Mouse (Mus musculus) frontal cortex, postnatal 36 days (tissue): ENCODE results near the gene Ap2a1.

Experiments
- DNase-seq, 2 experiments: peaks; one replicate each; pipeline ENCODE4 v3.0.0; 2022; ENCODE audit warnings: low spot score in 2 of 2

Gene Ap2a1

GRCm38 (mm10) chr7:44929204-44930151, at the start of gene Ap2a1:
Gene Ap2a1, minus strand, starts transcription at chr7:44929496.
- DNase-seq = peak; percentile 99 to 100

DNA sequence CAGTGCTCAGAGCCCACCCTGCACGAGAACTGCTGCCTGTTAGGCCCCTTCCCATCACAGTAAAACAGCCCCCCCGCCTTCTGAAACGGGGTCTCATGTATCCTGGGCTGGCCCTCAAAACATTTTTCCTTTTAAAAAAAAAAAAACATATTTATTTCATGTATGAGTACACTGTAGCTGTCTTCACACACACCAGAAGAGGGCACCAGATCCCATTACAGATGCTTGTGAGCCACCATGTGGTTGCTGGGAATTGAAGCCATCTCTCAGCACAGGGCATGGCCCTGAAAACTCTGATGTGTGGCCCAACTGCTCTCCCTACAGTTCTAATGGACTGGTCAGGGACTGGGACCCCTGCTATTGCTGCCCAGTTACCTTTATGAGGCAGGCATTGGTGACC, 49.0 kb upstream of the Ap2a1 start:
- no peak for DNase-seq

GRCm38 (mm10) chr7:44975117-44975419, 45.8 kb upstream of the Ap2a1 start:
- DNase-seq = no peak

GRCm38 (mm10) chr7:44974383-44975116, 45.3 kb upstream of the Ap2a1 start, which contains the start of gene Cpt1c:
Gene Cpt1c, minus strand, starts transcription at chr7:44974851.
- DNase-seq = peak; percentile 86 to 90

DNA sequence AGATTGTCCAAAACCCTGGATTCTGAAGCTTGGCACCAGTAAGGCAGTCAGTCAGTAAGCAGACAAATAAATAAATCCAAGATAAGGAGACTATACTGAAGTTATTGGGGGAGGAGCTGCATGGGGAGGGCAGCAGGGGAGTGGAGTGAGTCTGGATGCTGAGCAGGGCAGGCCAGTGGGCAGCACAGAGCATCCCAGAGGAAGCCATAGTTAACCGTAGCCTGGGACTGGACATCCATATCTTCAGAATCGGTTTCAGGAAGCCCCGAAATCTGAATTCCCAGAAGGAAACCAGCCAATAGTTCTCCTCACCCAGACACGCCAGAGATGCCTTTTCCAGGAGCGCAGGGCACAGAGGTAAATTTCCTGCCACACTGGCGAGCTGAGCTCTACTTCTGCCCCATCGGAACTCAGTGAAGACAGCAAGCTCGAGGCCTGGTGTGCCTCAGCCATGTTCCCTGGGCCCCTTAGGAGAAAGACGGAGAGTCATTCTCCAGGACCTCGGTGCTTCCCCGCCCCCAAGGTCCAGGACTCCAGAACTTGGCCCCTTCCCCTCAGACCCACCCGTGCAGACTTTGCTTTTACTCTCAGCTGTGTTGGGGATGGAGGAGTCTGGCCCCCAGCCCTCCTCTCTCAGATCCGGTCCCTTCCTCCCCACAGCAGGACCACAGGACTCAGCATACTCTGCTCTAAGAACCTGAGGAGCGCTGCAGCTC, 44.3 kb upstream of the Ap2a1 start:
- DNase-seq = no peak

- DNase-seq = no peak
These were observed 41.8 kb upstream of the Ap2a1 start for GRCm38 (mm10) chr7:44971142-44971541.

GRCm38 (mm10) chr7:44970231-44970691, 41.0 kb upstream of the Ap2a1 start:
- peak; percentile 80 to 82 for DNase-seq

GRCm38 (mm10) chr7:44966638-44967037, 37.3 kb upstream of the Ap2a1 start:
- no peak for DNase-seq

- no peak for DNase-seq
These were observed 36.7 kb upstream of the Ap2a1 start for GRCm38 (mm10) chr7:44965975-44966374.

DNA sequence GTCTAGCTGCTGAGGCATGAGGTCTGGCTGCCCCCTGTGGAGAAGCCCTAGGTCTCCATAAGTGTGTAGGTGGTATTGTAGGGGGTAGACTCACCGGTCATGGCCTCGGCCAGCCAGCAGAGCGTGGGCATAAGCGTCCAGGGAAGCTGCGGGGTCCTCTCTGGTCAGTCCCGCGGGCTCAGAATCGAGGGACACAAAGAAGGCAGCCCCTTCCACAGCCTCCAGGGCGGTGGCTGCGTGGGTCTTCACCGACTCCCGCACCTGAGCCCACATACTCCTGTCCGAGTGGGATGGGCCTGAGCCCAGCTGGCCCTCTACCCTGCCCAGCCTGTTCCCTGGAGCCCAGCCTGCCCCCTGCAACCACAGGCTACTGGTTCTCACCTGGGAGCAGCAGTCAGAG, 35.7 kb upstream of the Ap2a1 start:
- DNase-seq = no peak

DNA sequence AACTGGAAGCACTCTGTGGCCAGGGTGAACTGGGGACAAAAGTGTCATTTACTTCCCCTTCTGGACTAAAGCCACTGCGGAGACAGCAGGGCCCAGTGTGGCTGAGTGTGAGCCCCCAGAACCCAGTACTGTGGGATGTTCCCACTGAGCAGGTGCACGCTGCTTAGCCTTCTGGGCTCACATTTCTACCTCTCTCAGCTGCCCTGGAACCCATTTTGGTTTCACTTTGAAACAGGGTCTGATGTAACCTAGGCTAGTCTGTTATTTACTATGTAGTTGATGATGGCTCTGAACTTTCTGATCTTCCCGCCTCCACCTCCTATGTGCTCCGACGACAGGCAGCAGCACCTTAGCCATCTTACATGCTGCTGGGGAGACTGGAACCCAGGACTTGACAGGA, 33.5 kb upstream of the Ap2a1 start:
- DNase-seq = no peak

GRCm38 (mm10) chr7:44962337-44962736, 33.0 kb upstream of the Ap2a1 start:
- no peak for DNase-seq

DNA sequence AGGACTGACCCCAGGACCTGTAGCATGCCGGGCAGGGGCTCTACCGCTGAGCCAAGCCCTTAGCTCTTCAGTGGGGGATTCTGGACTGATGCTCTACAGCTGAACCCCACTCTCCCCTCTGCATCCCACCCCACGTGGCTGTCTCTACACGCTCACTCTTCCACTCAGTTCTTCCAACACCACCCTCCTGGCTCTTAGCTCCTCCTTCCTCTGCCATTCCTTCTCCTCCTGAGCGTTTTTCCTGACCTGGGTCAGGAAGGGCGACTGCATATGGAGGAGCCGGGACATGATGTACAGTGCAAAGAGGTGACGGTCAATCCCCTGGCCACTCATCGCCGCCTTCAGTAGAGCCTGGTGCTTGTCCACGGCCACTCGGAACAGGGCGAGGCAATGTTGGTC, 31.2 kb upstream of the Ap2a1 start:
- DNase-seq = no peak

DNA sequence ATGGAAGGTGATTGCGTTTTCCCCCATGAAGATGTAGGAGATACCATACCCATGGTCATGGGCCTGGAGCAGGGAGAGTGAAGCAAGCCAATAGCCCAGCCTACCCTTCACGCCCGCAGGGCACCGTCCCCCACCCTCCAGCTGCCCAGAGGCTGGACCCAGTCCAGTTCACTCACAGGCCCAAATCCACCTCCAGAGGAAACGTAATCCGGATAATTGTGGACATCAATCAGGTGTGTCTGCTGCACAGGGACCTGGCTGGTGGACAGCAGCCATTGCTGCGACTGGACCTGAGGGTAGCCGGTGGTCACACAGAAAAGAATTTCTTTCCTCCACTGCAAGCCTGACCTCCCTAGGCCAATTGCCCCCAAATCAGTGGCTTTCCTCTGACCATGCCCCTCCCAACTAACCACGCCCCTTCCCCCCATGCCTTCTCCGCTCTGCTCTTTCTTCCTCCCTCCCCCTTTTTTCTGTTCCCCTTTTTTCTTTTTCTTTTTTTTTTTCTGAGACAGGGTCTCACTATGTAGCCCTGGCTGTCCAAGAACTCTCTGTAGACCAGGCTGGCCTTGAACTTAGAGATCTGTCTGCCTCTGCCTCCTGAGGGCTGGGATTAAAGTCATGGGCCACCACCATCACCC, 30.7 kb upstream of the Ap2a1 start:
- DNase-seq = no peak

GRCm38 (mm10) chr7:44959281-44959680, 30.0 kb upstream of the Ap2a1 start:
- DNase-seq = no peak

DNA sequence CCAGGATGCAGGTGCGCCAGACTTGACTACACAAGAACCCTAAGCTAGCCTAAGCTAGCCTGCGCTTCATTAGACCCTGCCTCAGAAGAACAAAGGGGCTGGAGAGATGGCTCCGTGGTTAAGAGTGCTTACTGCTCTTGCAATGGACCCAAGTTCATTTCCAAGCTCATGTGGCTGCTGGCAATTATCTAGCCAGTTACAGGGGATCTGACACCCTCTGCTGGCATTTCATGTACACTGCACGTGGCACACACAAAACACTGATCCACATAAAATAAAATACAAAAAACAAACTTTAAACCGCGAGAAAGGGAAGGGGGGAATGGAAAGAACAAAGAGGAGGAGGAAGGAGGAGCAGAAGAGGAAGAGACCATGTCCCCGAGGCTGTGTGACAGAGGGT, 28.9 kb upstream of the Ap2a1 start:
- DNase-seq = no peak

DNA sequence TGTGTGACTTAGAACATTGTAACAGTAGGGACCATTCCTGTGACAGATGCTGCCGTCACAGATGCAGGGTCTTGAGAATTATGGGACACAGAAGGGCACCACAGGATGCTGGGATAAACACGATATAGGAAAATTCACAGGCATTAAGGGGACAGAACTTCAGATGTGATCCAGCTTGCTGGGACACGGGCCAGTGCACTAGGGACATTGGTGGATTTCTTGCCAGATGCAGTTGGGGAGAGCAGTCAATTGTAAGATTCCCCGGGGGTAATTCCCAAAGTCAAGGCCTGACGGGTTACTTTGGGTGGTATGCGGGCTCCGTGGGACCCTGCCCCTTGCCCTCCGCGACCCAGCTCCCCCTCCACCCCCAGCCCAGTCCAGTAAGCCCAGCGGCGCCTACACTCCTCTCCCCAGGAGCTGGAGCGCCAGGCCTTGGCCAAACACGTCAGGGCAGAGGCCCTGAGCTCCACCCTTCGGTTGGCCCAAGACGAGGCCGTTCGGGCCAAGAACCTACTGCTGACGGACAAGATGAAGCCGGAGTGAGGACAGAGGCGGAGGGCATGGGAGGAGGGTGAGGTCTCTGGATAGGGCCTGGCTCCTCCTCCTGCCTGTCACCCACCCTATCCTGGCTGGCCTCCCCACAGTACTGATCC, 28.0 kb upstream of the Ap2a1 start:
- no peak for DNase-seq

DNA sequence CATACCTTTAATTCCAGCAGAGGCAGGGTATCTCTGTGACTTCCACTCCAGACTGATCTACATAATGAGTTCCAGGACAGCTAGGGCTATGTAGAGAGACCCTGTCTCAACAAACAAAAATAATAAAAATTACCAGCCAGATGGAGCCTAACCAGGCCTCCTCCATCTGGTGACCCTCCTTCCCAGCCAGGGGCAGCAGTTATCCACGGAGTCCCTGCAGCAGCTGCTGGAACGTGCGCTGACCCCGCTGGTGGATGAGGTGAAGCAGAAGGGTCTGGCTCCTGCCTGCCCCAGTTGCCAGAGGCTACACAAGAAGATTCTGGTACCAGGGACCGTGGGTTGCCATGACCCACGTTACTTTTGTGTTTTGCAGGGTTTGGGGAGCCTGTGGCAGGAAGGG, 27.0 kb upstream of the Ap2a1 start:
- no peak for DNase-seq

DNA sequence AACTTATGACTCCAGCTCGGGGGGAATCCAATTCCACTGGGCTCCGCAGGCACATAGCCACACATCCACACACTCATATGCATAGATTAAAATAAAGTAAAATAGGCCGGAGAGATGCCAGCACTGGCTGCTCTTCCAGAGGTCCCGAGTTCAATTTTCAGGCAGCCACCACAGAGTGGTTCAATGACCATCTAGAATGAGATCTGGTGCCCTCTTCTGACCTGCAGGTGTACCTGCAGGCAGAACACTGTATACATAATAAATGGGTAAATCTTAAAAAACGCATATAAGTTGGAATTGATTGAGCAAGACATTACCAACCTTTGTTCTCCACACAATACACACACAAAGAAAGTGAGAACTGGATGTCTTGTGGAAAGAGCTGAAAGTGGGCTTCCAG, 26.3 kb upstream of the Ap2a1 start:
- no peak for DNase-seq

DNA sequence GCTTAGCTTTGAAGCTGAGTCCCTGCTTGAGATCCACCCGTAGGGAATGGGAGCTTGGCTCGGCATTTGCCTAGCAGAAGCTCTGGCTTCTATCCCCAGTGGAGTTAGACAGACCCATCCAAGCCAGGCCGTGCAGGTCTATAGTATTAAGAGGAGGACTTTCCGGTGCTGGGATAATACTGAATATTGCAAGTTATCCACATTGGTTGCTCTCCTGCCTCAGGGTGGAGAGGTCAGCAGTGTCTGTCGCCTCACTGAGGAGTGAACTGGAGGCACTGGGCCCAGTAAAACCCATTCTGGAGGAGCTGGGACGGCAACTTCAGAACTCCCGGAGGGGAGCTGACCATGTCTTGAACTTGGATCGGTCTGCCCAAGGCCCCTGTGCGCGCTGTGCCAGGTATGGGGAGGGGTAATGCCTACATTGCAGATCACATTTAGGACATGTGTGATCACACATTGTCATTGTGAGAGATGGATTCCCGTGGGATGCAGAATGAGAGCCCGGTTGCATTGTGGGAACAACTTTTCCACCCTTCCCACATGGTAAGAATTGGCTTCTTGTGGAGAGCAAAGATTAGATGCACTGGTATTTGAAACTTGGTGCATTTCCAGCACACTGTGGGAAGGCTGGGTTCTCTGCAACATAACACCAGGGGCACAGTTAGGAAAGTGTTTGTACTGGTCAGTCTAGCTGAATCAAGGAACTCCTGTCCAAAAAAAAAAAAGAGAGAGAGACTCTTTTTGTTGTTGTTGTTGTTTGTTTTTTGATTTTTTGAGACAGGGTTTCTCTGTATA, 25.0 kb upstream of the Ap2a1 start:
- no peak for DNase-seq
